Mouse (Mus musculus) naive thymus-derived CD4-positive, alpha-beta T cell, adult 2 months (primary cell): Measurements from ENCODE around the gene Map2.

Source experiments
- DNase-seq: peaks from one replicate; pipeline ENCODE4 v3.0.0-alpha.2; 2011; ENCODE audit warnings: low read depth

Map2 gene

GRCm38 (mm10) chr1:66175041-66175665 lies at the start of gene Map2:
TSS of gene Map2 (plus strand) at chr1:66175273.
- DNase-seq: peak; percentile 44

- no peak for DNase-seq
These were observed 42.1 kb upstream of the Map2 start for GRCm38 (mm10) chr1:66133014-66133413.

- DNase-seq: no peak
These were observed 39.7 kb upstream of the Map2 start for GRCm38 (mm10) chr1:66135324-66135723.

- no peak for DNase-seq
These were observed 34.4 kb upstream of the Map2 start for GRCm38 (mm10) chr1:66140686-66141085.

GRCm38 (mm10) chr1:66145180-66145579 lies 29.9 kb upstream of the Map2 start:
- no peak for DNase-seq

GRCm38 (mm10) chr1:66148825-66149514 lies 26.1 kb upstream of the Map2 start:
- no peak for DNase-seq

- no peak for DNase-seq
These were observed 24.3 kb upstream of the Map2 start for GRCm38 (mm10) chr1:66150806-66151205.

GRCm38 (mm10) chr1:66157135-66157534 lies 17.9 kb upstream of the Map2 start:
- DNase-seq: no peak

- DNase-seq: no peak
These were observed 17.5 kb upstream of the Map2 start for GRCm38 (mm10) chr1:66157589-66157988.

- no peak for DNase-seq
These were observed 10.4 kb upstream of the Map2 start for GRCm38 (mm10) chr1:66164648-66165047.

GRCm38 (mm10) chr1:66168722-66169121 lies 6.4 kb upstream of the Map2 start:
- DNase-seq: no peak

GRCm38 (mm10) chr1:66172127-66172526 lies 2.9 kb upstream of the Map2 start:
- no peak for DNase-seq

GRCm38 (mm10) chr1:66173630-66174029 lies 1.4 kb upstream of the Map2 start:
- DNase-seq: no peak

GRCm38 (mm10) chr1:66176012-66176837 lies 1.2 kb downstream of the Map2 start:
- no peak for DNase-seq

GRCm38 (mm10) chr1:66176838-66177105 lies 1.7 kb downstream of the Map2 start:
- DNase-seq: no peak

GRCm38 (mm10) chr1:66177489-66178170 lies 2.6 kb downstream of the Map2 start:
- DNase-seq: no peak

- DNase-seq: no peak
These were observed 12.1 kb downstream of the Map2 start for GRCm38 (mm10) chr1:66187016-66187681.

GRCm38 (mm10) chr1:66192401-66192800 lies 17.3 kb downstream of the Map2 start:
- DNase-seq: no peak

- no peak for DNase-seq
These were observed 17.8 kb downstream of the Map2 start for GRCm38 (mm10) chr1:66192891-66193290.

GRCm38 (mm10) chr1:66195040-66195726 lies 20.1 kb downstream of the Map2 start:
- DNase-seq: no peak

GRCm38 (mm10) chr1:66196240-66196639 lies 21.2 kb downstream of the Map2 start:
- no peak for DNase-seq
